Mouse (Mus musculus) kidney, adult 2 months (tissue): ENCODE results near the gene 1110004F10Rik. TPM values are rescaled to one million over a fixed set of nuclear protein-coding genes. Genes with fewer than 3 reads are reported as not detected.

Source experiments
- DNase-seq: peaks from one replicate; pipeline ENCODE4 v3.0.0; 2021
- H3K27ac ChIP-seq: fragments of 200-500 bp; 2 replicates; pipeline ENCODE4 v1.5.1; 2012; ENCODE audit warnings: low read depth, low read length, control low read depth, inconsistent platforms; ENCODE audit not compliant: insufficient read depth
- H3K27me3 ChIP-seq: fragments of 200-500 bp; replicated peaks from 2 replicates; pipeline ENCODE4 v1.6.1; 2012; ENCODE audit warnings: mild to moderate bottlenecking, moderate library complexity, low read length, inconsistent platforms; ENCODE audit not compliant: control insufficient read depth, insufficient read depth
- H3K36me3 ChIP-seq: fragments of 200-500 bp; 2 replicates; pipeline ENCODE4 v1.6.1; 2012; ENCODE audit warnings: mild to moderate bottlenecking, moderate library complexity, low read length, inconsistent platforms; ENCODE audit not compliant: control insufficient read depth, insufficient read depth
- H3K4me1 ChIP-seq: fragments of 200-500 bp; 2 replicates; pipeline ENCODE4 v1.6.1; 2011; ENCODE audit warnings: low read length; ENCODE audit not compliant: control insufficient read depth, insufficient read depth
- H3K4me3 ChIP-seq: fragments of 200-500 bp; 2 replicates; pipeline ENCODE4 v1.5.1; 2011; ENCODE audit warnings: mild to moderate bottlenecking, low read depth, low read length, control low read depth; ENCODE audit not compliant: insufficient read depth
- CTCF ChIP-seq: fragments of 200-500 bp; conservative IDR thresholded peaks from 2 replicates; pipeline ENCODE4 v1.5.1; 2011; ENCODE audit warnings: low read depth, mild to moderate bottlenecking, control low read depth, low read length, moderate library complexity, mixed read lengths; ENCODE audit not compliant: insufficient read depth, insufficient read length
- POLR2A ChIP-seq: fragments of 200-500 bp; IDR thresholded peaks from one replicate; pipeline ENCODE4 v1.6.1; 2011; ENCODE audit warnings: low read depth, low read length, control low read depth
- WGBS: fragments of 180-500 bp; shearing (Covaris S2); methylation state at CpG from one replicate; pipeline ENCODE4 v1.1.7; 2018; 5-methylcytosine and 5-hydroxymethylcytosine counted together
- polyA plus RNA-seq: library from polyadenylated mRNA; depleted of rRNA; stranded (reverse); fragments of >200 nt; gene quantifications from 2 replicates; pipeline ENCODE4 v1.2.3, GENCODE M21; 2012

1110004F10Rik gene
- polyA plus RNA-seq, 1 experiment: 53.3 TPM

DNA sequence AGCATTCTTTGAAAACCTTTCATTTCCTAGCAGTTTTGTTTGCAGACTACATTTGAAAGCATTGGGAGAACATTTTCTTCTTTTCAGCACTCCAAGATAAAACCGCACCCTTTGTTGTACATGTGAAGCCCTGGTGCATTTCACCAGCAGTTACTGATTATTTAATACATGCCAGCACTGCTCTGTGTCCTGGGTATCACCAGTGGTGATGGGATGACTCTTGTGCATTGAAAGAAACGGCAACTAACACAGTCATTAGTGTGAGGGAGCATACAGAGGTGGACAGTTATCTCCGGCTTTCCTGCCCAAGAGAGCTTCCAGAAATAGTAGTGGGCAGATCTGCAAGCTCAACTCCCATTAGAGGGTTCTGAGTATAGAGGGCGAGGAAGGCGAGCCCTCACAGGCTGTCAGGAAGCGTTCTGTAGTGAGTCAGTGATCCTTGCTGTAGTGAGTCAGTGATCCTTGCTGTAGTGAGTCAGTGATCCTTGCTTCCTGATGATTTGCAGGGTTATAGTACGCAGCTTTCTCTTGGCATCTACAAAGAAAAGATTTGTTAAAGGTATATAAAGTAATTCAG is 60.8 kb downstream of the 1110004F10Rik start:
- peaks cover 8% of the 10 kb centered on the region for H3K36me3 ChIP-seq
- H3K4me3 ChIP-seq: no peak overlapping the region
- H3K27ac ChIP-seq: no peak overlapping the region
- peak; percentile 27 for DNase-seq
- WGBS: 40% methylated on average over 7 of the region's 7 CpGs
- H3K4me1 ChIP-seq: peaks cover 3% of the 10 kb centered on the region; the same call in 1 of the 2 replicates
- H3K27me3 ChIP-seq: no peaks in the 10 kb centered on the region
- TF ChIP-seq POLR2A (no peak), CTCF (no peak)

- no peak for TF ChIP-seq CTCF
- no peak for TF ChIP-seq POLR2A
- WGBS: 95% methylated on average over 9 of the region's 9 CpGs
- no peak overlapping the region for H3K4me3 ChIP-seq
- no peaks in the 10 kb centered on the region for H3K27me3 ChIP-seq
- H3K36me3 ChIP-seq: peaks cover 11% of the 10 kb centered on the region
- no peak overlapping the region for H3K27ac ChIP-seq
- H3K4me1 ChIP-seq: peaks cover 3% of the 10 kb centered on the region; the same call in 1 of the 2 replicates
- DNase-seq: no peak
These were observed 63.9 kb downstream of the 1110004F10Rik start for GRCm38 (mm10) chr7:116103091-116103490.

DNA sequence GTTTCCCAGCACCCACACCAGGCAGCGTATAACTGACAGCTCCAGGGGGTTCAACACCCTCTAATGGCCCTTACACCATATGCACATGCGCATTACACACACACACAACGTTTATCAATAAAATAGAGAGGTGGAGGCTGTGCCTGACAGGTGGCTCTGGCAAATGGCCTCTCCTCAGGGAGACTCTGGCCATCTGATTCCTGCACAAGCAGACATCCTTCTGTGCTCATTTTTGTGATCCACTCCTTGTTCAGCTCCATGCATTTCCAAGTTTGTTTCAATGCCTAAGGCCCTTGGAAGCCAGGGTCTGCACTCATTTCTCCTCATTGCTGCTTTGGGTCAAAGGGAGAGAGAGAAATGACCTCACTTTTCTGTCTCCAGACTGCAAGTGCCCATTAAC is 71.5 kb downstream of the 1110004F10Rik start:
- WGBS: 78% methylated on average over 3 of the region's 3 CpGs
- H3K4me1 ChIP-seq: no peaks in the 10 kb centered on the region
- no peak overlapping the region for H3K4me3 ChIP-seq
- no peak overlapping the region for H3K27ac ChIP-seq
- no peak for TF ChIP-seq CTCF
- TF ChIP-seq POLR2A: no peak
- H3K27me3 ChIP-seq: no peaks in the 10 kb centered on the region
- no peak for DNase-seq
- no peaks in the 10 kb centered on the region; the same call in 1 of the 2 replicates for H3K36me3 ChIP-seq

DNA sequence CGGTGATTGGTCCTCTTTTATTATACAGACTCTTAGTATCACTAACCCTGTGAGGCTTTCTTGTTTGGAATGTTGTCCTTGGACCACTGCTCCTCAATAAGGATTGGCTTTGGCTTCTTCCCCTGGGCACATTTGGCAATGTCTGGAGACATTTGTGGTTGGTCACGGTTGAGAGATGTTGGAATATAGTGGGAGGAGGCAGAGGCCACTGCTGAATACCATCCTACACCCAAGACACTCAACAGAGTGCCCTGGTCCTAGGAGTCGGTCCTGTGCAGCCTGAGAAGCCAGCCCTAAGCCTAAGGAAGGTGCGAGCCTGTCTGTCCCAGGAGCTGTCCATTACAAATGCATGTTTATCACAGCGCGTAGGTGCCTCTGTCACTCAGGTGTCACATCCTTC is 72.3 kb downstream of the 1110004F10Rik start:
- WGBS: 71% methylated on average over 6 of the region's 6 CpGs
- Histone ChIP-seq H3K27me3 (no peaks in the 10 kb centered on the region), H3K27ac (no peak overlapping the region), H3K4me1 (no peaks in the 10 kb centered on the region), H3K4me3 (no peak overlapping the region), H3K36me3 (no peaks in the 10 kb centered on the region)
- no peak for DNase-seq
- TF ChIP-seq POLR2A: no peak
- no peak for TF ChIP-seq CTCF

GRCm38 (mm10) chr7:116115216-116115930 is 76.2 kb downstream of the 1110004F10Rik start:
- Histone ChIP-seq H3K4me3 (no peak overlapping the region), H3K27me3 (no peaks in the 10 kb centered on the region), H3K4me1 (no peaks in the 10 kb centered on the region), H3K27ac (no peak overlapping the region), H3K36me3 (no peaks in the 10 kb centered on the region)
- no peak for DNase-seq
- WGBS: 71% methylated on average over 12 of the region's 12 CpGs
- TF ChIP-seq CTCF: no peak
- no peak for TF ChIP-seq POLR2A

DNA sequence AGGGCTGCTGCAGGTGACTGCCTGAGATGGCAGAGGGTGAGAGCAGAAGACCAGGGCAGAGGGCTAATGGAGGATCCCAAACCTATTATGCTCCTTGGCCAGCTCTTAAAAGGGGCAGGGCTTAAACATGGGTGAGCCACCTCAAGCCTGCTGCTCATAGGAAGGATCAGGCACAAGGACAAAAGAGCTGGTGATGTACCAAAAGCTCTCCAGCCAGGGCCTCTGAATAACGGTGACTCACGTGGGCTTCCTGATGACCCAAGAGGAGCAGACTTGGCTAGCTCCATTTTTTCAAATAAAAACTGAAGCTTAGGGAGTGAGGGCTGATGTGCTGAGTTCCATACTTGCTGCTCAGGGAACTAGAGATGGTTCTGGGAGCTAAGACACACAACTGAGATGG is 76.8 kb downstream of the 1110004F10Rik start:
- Histone ChIP-seq H3K4me3 (no peak overlapping the region), H3K4me1 (no peaks in the 10 kb centered on the region), H3K36me3 (no peaks in the 10 kb centered on the region), H3K27me3 (no peaks in the 10 kb centered on the region), H3K27ac (no peak overlapping the region)
- DNase-seq: no peak
- WGBS: 75% methylated on average over 2 of the region's 2 CpGs
- TF ChIP-seq POLR2A (no peak), CTCF (no peak)

- H3K27ac ChIP-seq: no peak overlapping the region
- H3K4me3 ChIP-seq: no peak overlapping the region
- no peaks in the 10 kb centered on the region for H3K36me3 ChIP-seq
- no peaks in the 10 kb centered on the region for H3K4me1 ChIP-seq
- H3K27me3 ChIP-seq: no peaks in the 10 kb centered on the region
- 84% methylated on average over 1 of the region's 1 CpGs for WGBS
- TF ChIP-seq CTCF: no peak
- TF ChIP-seq POLR2A: no peak
- no peak for DNase-seq
These were observed 80.2 kb downstream of the 1110004F10Rik start for GRCm38 (mm10) chr7:116119306-116119857.
